Mouse (Mus musculus): ENCODE results near the gene Rit1.
"Not testable (repeated sequence)": the region's sequence is repeated elsewhere in the genome, so short reads cannot be mapped to it uniquely, and the experiment has no call there.

Rit1 gene

GRCm38 (mm10) chr3:88716399-88717197 lies at the start of gene Rit1:
Gene Rit1 (plus strand): TSS chr3:88716838.
- peak; percentile 68 for DNase-seq (ENCODE audit: extremely low read depth, low read depth)

- DNase-seq (ENCODE audit: extremely low read depth, low read depth): peak; percentile 80
Measured at GRCm38 (mm10) chr3:88677399-88677798, 39.2 kb upstream of the Rit1 start.

- no peak for DNase-seq (ENCODE audit: extremely low read depth, low read depth)
Measured at GRCm38 (mm10) chr3:88683814-88684213, 32.8 kb upstream of the Rit1 start.

GRCm38 (mm10) chr3:88684236-88684979 lies 32.2 kb upstream of the Rit1 start:
- DNase-seq (ENCODE audit: extremely low read depth, low read depth): no peak

- DNase-seq (ENCODE audit: extremely low read depth, low read depth): peak; percentile 100
Measured at GRCm38 (mm10) chr3:88684980-88685941, 31.4 kb upstream of the Rit1 start, which contains the start of gene Khdc4. Gene Khdc4 (plus strand): TSS chr3:88685803.

- peak; percentile 33 for DNase-seq (ENCODE audit: extremely low read depth, low read depth)
Measured at GRCm38 (mm10) chr3:88685958-88686451, 30.6 kb upstream of the Rit1 start.

- peak; percentile 19 for DNase-seq (ENCODE audit: extremely low read depth, low read depth)
Measured at GRCm38 (mm10) chr3:88686734-88687611, 29.7 kb upstream of the Rit1 start.

- no peak for DNase-seq (ENCODE audit: extremely low read depth, low read depth)
Measured at GRCm38 (mm10) chr3:88689079-88689478, 27.6 kb upstream of the Rit1 start.

GRCm38 (mm10) chr3:88695545-88695944 lies 21.1 kb upstream of the Rit1 start:
- DNase-seq (ENCODE audit: extremely low read depth, low read depth): no peak

GRCm38 (mm10) chr3:88698051-88698450 lies 18.6 kb upstream of the Rit1 start:
- DNase-seq (ENCODE audit: extremely low read depth, low read depth): no peak

- DNase-seq (ENCODE audit: extremely low read depth, low read depth): no peak
Measured at GRCm38 (mm10) chr3:88698834-88699233, 17.8 kb upstream of the Rit1 start.

GRCm38 (mm10) chr3:88700247-88700646 lies 16.4 kb upstream of the Rit1 start:
- DNase-seq (ENCODE audit: extremely low read depth, low read depth): no peak

GRCm38 (mm10) chr3:88701222-88701621 lies 15.4 kb upstream of the Rit1 start:
- DNase-seq (ENCODE audit: extremely low read depth, low read depth): no peak

- DNase-seq (ENCODE audit: extremely low read depth, low read depth): peak; percentile 25
Measured at GRCm38 (mm10) chr3:88713709-88714108, 2.9 kb upstream of the Rit1 start.

GRCm38 (mm10) chr3:88714725-88715124 lies 1.9 kb upstream of the Rit1 start:
- DNase-seq (ENCODE audit: extremely low read depth, low read depth): no peak

GRCm38 (mm10) chr3:88715716-88716115 lies 922 bp upstream of the Rit1 start:
- DNase-seq (ENCODE audit: extremely low read depth, low read depth): not testable (repeated sequence)

GRCm38 (mm10) chr3:88717198-88717798 lies 660 bp downstream of the Rit1 start:
- no peak for DNase-seq (ENCODE audit: extremely low read depth, low read depth)

- peak; percentile 85 for DNase-seq (ENCODE audit: extremely low read depth, low read depth)
Measured at GRCm38 (mm10) chr3:88717831-88718230, 1.2 kb downstream of the Rit1 start.

GRCm38 (mm10) chr3:88719098-88719497 lies 2.5 kb downstream of the Rit1 start:
- DNase-seq (ENCODE audit: extremely low read depth, low read depth): no peak

- DNase-seq (ENCODE audit: extremely low read depth, low read depth): no peak
Measured at GRCm38 (mm10) chr3:88736556-88736955, 19.9 kb downstream of the Rit1 start.
